Mouse (Mus musculus): ENCODE data around the gene Sfxn5.

Gene Sfxn5

GRCm38 (mm10) chr6:85188256-85189110, 144.7 kb downstream of the Sfxn5 start:
- peak; percentile 47 to 58 for DNase-seq

DNA sequence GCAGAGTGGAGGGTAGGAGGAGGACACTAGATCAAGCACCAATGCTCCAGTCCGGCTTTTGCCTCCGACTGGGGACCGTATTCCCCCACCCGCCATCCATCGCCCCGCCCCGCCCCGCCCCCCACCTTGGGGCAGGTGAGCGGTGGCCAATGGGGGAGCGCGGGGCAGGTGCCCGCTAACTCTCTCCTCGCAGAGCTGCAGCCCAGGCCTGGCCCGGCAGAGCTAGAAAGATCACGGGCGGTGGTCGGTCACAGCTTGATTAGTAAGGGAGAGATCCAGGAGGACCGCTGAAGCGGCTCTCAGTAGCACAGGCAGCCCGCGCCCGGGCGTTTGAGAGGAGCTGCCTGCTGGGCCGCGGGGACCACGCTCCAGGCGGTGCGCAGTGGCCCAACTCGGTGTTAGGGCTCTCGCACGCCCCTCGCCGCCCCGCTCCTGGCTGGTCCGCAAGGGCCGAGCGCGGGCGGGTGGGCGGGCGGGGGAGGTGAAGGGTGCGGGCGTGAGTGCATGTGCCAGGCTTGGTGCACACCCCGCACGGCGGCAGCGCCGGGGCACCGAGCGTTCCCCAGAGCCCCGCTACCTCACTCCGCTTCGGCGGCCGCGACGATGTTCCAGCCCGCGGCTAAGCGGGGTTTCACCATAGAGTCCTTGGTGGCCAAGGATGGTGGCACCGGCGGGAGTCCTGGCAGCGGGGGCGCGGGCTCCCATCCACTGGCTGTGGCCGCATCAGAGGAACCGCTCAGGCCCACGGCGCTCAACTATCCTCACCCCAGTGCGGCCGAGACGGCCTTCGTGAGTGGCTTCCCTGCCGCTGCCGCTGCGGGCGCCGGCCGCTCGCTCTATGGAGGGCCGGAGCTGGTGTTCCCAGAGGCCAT, 145.6 kb downstream of the Sfxn5 start, which contains the start of gene Emx1:
Gene Emx1, plus strand, starts transcription at position 99 of the 872 bp plus-strand sequence.
- DNase-seq: peak; percentile 42 to 45

GRCm38 (mm10) chr6:85186744-85187059, 146.5 kb downstream of the Sfxn5 start:
- DNase-seq: no peak

DNA sequence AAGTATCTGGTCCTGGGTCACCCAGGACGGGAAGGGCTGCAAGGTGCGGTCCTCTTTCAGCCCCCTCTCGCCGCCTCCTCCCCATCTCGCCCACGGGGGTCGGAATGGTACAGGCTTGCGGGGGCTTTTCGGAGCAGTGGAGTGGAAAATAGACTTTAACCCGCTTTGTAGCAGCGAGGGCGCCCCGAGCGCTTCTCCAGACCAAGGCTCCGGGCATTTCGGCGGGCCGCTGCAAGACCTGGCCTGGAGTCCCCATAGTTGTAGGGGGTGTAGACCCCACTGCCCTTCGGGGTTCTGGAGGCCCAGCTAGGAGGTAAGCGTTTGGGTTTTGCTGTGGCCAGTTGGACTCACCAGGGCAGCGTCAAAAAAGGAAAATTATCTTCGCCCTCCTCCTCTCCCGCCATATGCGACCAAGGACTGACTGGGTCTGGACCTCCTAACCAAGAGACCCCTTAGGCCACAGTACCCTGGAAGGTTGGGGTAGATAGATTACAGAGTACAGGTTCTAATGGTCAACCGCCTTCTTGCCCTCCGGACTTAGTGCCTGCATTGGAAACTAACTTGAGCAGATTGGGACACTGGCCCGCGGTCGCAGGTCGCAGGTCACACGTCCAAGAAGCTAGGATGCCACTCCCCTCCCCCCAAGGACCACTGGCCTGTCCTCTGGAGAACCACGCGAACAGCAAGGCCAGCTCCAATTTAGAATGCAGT, 147.0 kb downstream of the Sfxn5 start:
- peak in 1 of 2 experiments; percentile 23 for DNase-seq

DNA sequence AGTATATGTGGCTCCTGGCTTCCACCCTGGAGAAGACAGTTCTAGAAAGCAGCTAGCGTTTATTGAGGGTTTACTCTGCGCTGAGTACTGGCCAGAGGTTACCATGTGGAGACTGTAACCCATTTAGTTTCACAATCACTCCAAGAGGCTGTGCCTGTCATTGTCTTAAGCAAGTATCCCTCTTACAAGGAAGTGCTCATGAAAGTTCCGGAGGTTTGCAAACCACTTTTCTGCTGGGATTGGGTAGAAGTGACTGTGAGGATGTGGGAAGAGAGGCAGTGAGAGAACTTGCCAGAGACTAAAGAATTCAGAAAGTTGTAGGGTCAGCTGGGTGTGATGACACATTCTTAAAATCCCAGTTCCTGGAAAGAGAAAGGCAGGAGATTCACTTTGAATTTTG, 149.3 kb downstream of the Sfxn5 start:
- no peak for DNase-seq

- DNase-seq: peak in 1 of 2 experiments; percentile 39
Observed at GRCm38 (mm10) chr6:85180036-85180435, 153.2 kb downstream of the Sfxn5 start.

DNA sequence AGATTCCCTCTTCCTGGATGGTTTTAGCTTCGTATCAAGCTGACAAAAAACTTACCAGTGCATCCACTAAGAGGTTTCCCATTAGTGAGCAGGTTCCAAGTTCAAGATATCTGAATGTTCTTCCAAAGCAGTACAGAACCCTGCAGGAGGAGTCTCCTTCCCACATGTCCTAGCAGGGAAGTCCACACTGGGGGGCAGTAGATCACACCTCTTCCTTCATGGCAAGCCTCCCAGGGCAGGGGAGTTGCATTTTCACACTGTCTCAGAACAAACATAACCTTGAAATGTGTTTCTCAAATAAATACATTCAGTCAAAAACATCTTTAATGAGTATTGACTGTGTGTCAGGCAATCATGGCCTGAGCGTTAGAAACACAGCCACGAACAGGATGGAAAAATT, 153.7 kb downstream of the Sfxn5 start:
- peak in 1 of 2 experiments; percentile 25 for DNase-seq

DNA sequence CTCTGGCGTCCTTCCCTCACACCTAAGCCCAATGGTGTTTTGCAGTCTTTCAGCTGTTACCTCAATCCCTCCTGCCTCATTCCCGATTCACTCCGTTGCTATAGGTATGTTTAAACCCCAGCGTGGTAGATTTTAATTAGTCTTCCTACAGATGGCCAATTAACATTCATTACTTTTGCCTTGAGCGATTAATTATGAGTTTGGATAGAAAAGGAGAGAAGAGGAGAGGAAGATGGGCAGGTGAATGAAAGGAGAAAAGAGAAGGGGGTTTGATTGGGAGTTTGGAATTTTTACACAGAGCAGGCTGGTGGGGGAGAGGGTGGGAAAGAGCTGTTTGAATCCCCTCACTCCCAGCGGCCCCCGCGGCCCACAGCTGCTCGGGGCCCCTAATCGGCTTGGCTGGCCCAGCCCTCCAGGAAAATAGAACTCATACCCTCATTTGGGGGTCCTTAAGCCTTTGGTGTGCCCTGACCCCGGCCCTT, 167.7 kb downstream of the Sfxn5 start:
- DNase-seq: peak in 1 of 2 experiments; percentile 4
